Mouse (Mus musculus) heart, adult 2 months (tissue): ENCODE measurements at regions not wholly inside any gene's neighbourhood (a gene's known extent, or its start where the extent isn't known, plus 50 kb on each side); places are given as distances from the start of the nearest gene placed in this dataset.

Source experiments
- CTCF ChIP-seq: fragments of 200-600 bp; IDR thresholded peaks from 2 replicates; pipeline ENCODE4 v1.8.1; 2022; ENCODE audit warnings: antibody characterized with exemption, mild to moderate bottlenecking, moderate library complexity
- EP300 ChIP-seq: fragments of 200-500 bp; IDR thresholded peaks from 2 replicates; pipeline ENCODE4 v1.6.1; 2011; ENCODE audit warnings: low read depth, low read length, control low read depth; ENCODE audit not compliant: insufficient read depth

DNA sequence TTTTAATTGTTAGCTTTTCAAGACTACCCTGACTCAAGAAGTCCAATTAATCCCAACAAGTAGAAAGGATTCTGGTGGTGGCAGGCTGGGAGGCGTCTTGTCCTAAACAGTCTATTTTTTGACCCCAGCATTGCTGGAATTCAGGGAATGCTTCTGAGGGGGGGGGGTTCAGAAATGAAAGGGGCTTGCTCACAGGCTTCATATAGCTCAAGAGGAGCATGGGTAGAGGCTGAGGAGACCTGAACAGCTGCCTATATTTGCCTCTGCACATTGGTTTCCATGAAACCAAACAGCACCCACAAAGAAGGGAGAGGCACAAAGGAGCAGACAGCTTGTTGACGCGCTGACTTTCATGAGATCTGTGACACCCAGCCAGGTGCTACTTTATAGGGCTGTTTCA, 247.3 kb downstream of the Fgf9 start:
- TF ChIP-seq CTCF: no peak
- no peak for TF ChIP-seq EP300
